Mouse (Mus musculus): ENCODE data around the gene Ggta1.

Ggta1 gene

DNA sequence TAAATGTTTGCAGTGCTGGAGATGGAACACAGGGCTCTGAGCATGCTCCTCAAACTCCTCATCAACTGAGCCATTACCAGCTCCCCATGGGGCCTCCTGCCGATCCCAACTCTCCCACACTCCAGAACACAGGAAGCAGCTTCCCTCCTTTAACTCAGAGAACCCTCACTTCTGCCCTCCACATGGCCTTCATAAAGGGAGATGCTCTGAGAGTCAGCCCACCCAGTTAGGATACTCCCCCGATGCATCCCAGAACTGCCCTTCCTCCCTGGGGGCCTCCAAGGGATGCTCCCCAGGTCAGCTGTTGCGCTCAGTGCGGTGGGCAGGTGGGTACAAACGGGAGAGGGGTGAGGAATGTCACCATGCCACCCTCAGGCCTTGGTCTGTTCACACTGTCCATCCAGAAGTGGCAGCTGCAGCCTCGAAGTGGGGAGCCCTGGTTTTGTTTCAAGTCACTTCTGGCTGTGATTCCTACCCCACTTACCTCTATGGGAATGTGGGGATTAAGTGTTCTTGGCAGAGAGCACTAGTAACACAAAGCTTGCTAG is 28.4 kb downstream of the Ggta1 start:
- no peak for DNase-seq (ENCODE audit: low spot score)

DNA sequence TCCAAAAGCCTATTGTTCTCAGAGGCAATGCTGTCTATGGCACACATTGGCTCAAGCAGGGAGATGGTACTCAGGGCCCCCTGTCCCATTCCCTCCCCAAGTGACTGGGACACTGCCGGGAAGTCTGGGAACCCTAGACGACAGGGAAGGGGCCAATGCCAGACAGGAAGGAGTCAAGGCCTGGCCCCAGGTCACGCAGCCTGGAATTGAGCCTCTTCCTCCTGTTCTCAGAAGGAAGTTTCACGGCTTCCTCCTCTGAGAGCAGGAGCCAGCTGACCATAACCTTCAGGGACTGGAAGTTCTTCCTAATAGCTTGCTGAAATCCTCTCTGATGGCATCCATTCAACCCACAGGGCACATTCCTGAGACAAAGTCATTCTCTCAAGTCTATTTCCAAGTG is 29.6 kb downstream of the Ggta1 start:
- no peak for DNase-seq (ENCODE audit: low spot score)

DNA sequence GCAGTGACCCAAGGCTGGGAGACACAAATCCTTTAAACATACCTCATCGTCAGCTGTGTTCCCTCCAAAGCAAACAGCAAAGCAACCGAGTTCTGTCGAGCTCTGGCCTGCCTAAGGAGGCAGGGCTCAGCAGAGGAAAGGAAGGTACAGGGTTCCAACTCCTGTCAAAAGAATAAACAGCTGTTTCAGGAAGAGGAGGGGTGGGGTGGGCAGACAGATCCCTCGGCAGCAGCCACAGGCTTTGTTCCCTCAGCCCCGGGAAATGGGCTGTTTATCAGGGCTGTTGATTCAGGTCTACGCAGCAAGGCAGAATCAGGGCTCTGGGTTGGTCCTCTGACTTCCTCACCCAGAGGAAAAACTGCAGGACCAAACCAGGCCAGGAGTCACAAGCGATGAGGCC is 30.6 kb downstream of the Ggta1 start:
- DNase-seq (ENCODE audit: low spot score), result no peak

DNA sequence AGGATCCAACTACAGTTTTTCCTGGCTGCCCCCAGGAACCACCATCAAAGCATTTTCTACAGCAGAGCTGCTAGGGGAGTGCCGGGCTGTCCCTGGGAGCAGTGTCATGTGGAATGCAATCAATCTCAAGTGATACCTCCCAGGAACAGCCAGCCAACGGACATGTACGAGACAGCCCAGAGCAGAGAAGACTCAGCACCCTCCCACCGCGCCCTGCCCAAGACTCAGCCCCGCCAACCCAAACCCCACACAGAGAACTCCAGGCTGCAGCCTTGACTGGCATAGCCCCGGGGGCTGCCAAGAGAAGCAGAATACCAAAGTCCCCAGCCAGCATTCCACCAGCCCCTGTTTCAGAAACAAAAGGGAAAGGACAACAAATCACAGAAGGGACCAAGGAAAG is 31.0 kb downstream of the Ggta1 start:
- no peak for DNase-seq (ENCODE audit: low spot score)

DNA sequence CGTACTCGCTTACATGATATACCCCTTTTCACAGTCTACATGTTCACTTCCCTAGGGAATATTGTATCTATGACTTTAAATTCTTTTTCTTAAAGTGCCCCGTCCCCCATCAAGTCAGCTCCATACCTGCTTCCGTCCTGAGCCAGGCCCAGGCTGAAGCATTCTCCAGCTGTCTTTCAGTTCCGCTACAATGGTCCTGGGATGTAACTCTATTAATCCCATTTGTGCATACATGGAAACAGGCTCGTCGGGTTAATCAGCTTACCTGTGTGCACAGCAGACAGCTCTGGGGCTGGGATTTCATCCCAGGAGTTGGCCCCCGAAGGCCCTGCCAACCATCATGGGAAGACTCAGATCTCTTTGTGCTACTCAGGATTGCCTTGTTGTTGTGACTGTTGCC is 32.2 kb downstream of the Ggta1 start:
- no peak for DNase-seq (ENCODE audit: low spot score)

DNA sequence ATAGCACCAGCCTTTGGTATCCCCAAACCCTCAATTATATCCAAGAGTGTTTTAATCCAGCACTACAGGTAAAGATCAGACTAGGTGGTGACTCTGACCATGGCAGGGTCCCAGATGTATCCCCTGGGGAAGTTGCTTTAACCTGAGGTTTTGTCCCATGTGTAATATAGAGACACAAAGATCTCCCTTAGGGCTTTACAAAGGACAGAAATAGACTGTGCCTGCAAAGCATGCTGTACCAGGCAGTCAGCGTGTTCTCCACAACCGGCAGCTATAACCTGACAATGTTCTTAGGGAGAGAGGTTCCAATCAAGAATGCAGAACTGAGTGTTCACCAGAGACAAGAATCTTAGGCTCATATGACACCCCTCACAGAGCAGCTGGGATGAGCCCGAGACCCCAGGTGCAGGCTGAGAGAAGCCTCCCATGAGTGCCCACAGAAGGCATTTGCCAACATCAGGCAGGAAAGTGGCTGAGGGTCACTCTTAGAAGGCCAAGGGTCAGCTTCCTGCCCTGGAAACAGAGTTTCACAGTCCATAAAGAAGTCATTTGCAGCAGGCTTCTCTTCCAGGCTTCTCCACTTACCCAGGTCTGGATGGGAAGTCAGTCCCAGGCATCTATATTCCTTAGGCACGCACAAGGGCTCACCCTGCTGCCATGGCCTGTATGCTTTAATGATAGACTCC is 34.3 kb downstream of the Ggta1 start:
- DNase-seq (ENCODE audit: low spot score), result no peak

DNA sequence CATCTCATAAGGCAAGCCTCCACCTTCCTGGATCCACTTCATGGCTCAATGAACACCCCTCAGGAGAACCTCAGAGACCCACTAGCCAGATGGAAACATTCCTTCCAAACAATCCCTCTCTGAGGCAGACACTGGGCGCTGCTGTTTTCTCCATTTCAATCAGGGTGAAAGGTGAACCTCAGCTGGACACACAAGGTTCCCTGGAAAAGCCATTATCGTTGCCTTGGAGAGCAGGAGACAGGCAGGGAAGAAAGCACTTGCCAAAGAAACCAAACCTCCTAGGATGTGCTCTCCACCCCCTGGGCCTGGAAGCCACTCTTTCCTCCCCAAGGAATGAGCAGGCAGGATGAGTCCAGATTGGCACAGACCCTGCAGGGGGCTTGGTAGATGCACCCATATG is 35.5 kb downstream of the Ggta1 start:
- DNase-seq (ENCODE audit: low spot score), result no peak

DNA sequence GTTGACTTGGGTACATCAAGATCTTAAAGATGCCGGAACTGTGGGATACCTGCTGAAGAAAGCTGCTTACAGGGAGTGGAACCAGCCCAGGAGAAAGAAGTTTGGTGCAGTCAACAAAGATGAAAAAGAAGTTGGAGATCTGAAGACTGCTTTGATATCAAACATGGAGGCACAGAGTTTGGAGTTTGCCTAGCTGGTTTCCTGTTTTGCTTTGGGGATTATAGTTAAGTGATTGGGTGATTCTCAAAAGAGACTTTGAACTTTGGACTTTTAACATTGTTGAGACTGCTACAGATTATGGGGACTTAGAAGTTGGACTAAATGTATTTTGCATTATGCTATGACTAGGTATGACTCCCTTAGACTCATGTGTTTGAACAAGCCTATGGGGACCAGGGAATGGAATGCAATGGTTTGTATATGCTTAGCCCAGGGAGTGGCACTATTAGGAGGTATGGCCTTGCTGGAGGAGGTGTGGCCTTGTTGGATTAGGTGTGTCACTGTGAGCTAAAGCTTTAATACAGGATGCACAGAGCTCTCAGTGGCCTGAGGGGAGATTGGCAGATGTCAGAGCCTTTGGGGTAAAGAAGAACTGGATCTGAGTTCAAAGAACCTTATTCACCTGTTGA is 39.2 kb downstream of the Ggta1 start:
- no peak for DNase-seq (ENCODE audit: low spot score)

DNA sequence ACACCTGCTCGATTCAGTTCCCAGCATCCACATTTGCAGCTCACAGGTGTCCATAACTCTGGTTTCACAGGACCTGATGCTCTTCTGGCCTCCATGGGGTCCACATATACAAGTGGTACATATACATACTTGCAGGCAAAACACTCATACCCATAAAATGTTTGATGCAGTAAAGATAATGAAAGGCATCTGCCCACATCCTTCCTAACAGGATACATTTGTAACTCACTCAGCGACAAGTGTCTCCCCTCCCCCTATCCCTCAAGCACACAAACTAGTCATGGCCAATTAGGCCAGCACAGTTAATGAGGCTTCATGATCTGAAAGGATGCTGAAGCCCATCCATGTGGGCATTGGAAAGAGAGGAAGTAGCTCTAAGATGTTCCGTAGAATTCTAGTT is 40.6 kb downstream of the Ggta1 start:
- DNase-seq (ENCODE audit: low spot score), result no peak

DNA sequence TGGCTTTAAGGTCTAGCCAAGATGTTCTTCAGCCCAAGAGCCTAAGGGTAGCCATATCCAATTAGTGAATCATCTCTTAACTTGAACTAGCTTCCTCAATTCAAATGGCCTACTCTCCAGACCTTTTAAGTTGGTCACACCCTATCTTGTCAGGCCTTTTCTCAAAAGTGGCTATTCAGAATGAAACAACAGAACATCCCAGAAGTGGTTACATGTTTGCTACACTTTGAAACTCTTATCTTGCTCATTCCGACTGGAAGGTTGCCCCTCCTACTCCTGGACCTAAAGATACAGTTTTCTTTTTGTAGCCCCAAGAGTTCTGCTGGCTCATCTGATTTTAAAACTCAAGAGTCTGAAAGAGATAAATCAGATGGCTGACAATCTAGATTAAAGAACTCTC is 42.4 kb downstream of the Ggta1 start:
- DNase-seq (ENCODE audit: low spot score), result no peak

DNA sequence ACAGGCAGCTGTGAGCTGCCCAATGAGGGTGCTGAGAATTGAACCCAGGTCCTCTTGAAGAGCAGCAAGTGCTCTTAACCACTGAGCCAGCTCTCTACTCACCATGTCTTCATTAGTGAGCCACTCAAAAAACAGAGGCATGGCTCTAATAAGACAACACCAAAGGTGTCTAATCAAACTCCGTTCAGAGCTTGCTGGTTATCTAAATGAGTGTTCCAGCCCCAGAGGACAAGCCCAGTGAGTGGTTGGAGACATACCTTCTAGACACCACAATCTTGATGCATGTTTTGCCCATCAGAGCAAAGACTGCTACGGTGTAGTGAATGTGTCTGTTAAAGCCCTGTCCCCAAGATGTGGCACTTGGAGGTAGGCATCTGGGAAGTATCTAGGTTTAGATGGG is 43.4 kb downstream of the Ggta1 start:
- DNase-seq (ENCODE audit: low spot score), result no peak

DNA sequence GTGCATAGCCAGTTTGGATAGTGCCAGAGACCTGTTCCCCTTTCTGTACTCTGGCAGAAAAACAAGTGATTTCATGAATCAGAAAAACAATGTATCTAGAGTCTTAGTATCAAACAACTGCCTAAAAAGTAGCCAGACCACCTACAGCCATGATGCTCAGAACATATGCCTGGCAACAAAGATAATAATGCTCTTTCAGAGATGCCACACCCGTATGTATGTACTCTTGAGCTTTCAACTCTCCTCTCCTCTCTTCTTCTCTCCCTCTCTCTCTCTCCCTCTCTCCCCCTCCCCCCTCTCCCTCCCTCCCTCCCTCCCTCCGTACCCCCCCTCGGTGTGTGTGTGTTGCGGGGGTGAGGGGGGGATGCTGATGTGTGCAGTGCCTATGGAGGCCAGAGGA is 43.8 kb downstream of the Ggta1 start:
- no peak for DNase-seq (ENCODE audit: low spot score)

DNA sequence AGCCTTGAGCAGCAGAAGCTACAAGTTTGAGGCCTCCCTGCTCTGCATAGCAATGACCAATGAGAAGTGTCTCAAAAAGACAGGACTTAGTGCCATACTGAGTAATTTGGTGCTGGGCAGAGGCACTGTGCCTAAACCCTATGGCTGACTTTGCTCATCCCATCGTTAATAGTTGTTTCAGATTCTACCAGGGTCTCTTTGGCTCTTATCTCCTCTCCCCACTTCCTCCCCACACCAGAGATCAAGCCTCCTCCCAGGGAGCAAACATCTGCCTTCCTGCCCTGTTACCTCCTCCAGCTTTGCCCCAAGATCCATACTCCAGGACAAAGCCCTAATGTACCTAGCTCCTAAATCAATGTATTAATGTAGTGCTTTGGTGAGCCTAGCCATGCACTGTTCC is 45.8 kb downstream of the Ggta1 start:
- no peak for DNase-seq (ENCODE audit: low spot score)

DNA sequence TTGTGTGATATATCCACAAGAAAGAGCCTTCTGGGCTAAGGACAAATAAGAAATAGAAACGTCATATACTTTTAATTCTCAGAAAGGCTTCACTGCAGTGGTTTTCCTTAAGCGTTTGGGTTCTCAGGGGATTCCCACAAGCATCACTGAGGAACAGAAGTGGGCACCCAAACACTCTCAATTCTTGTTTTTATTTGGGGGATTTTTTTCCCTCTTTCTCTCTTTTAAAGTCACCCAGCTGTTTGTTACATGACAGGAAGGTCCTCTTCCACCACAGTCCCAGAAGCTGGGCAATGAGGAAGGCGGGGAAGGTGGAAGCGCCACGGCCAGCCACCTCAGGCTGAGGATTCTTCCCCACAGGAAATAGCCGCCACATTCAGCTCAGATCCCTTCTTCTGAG is 46.6 kb downstream of the Ggta1 start:
- DNase-seq (ENCODE audit: low spot score), result no peak

DNA sequence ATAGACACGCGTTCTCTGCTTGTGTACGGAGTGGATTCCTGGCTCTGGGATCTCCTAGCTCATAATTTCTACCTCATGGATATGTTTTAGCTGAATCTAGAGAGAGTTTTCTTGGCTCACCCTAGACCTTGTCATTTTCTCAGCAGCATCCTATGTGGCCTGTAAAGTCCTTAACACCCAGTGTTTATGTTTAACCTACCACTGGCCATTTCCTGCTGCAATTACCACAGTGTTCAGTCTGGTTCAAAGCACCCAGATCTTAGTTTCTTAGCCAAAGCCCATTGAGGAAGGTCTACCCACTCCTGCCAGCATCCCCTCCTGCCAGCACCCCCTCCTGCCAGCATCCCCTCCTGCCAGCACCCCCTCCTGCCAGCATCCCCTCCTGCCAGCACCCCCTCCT is 50.2 kb downstream of the Ggta1 start:
- no peak for DNase-seq (ENCODE audit: low spot score)

DNA sequence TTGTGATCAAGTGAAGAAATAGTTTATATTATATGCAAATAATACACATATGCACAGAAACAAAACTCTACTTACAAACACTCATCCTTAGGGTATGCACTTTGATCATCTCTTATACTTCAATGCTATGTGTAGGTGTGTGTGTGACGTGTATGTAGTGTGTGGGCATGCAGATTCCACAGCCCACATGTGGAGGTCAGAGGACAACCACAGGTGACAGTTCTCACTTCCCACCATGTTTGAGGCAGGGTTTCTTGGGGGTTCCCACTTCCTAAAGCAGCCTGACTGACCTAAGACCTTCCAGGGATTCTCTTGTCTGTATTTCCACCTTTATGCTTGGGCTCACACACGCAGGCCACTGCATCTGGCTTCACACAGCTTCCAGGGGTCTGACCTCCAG is 50.8 kb downstream of the Ggta1 start:
- no peak for DNase-seq (ENCODE audit: low spot score)

DNA sequence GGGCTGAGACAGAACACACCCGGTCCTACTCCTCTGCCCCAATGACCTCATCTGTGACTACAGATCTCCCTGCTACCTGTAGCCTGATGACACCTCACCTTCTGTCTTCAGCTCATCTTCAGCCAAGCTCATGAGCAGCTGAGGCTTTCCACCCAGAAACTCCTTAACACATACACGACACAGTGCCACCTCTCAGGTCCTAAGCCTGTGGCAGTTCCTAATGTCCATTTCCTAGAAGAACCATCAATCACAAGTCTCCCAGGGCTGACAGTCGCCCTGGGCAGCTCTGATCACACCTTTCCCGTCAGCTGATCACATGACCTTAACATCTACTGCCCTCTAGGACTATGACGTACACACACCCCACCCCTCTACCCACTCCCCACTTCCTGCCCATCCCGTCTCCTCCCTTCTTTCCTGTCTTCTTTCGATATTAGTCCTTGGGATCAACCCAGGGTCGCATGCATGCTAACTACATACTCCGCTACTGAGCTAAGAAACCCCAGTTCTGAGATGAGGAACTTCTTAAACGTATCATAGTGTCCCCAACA is 51.3 kb downstream of the Ggta1 start:
- no peak for DNase-seq (ENCODE audit: low spot score)

DNA sequence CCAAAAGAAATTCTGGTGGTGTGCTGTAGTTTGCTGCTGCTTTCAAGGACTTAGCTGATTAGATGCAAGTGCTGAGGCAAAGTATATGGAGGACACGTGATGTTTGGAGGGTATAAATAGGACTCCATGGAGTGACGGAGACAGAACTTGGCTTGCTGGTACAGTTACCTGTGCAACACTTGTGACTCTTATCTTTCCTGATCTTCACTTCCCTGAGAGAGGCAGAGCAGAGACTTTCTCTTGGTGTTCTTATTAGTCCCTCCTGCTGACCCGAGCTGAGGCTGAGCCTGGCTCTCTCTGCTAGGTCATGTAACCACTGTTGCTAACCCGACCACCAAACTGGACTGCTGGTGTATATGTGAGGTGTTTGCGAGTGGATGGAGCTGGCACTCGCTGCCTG is 53.6 kb downstream of the Ggta1 start:
- no peak for DNase-seq (ENCODE audit: low spot score)

DNA sequence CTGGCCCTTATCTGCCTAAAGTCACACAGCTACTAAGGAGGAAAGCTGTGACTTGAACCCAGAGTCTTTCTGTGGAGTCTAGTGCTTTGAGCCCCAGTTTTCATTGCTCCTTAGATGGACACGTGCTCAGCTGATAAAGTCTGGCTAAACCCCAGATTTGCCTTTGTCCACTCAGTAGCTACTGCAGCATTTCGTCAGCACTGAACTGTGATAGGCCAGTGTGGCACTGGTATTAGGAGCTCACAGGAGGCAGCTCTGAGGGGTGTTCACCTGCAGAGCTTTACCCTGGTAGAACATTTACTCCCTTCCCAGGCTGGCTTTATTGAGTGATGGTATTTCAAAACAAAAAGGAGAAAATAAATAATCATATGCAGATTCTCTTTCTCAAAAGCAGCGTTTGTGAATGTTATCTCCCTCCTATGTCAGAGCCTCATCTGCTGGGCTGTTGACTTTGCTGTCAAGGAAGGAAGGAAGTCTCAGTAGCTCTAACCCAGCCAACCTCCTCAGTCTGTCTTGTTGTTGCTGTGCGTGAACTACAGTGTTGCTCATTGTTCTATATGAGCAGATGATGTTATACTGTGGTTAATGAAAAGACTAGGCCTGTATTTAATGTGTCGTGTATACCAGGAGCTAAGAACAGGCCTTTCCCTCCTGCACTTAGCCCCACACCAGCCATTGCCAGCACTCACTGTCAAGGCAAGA is 54.5 kb downstream of the Ggta1 start:
- DNase-seq (ENCODE audit: low spot score), result no peak

DNA sequence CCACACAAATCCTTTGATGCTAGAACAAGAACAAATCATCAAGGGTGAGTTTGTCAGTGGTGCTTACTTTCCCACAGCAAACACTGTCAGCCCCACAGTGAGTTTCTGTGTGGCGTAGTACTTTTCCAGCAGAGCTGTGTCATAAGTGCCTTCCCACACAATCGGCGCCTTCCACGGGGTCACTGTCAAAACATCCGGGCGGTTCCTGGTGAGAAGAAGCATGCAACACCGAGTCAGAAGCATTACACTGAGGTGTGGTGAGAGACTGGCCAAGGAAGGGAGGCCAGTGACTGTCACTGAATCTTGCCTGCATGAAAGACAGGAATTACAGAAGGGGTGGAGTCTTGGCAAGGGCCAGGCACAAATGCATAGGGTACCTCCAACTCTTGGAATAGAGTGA is 55.2 kb downstream of the Ggta1 start:
- no peak for DNase-seq (ENCODE audit: low spot score)

DNA sequence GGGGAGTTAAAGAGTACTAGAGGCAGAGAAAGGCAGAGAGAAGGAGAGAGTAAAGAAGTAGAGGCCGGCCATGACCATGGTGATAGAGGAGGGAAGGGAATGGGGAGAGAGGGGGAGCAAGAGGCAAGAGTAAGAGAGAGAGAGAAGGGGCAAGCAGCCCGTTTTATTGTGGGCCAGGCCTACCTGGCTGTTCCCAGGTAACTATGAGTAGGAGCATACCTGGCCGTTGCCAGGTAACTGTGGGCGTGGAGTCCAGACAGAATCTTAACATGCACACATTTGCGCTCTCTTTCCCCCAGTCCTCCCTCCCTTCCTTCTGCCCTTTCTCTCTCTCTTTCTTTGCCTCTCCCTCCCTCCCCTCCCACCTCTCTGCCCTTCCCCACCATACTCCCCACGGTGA is 55.8 kb downstream of the Ggta1 start:
- DNase-seq (ENCODE audit: low spot score), result no peak

DNA sequence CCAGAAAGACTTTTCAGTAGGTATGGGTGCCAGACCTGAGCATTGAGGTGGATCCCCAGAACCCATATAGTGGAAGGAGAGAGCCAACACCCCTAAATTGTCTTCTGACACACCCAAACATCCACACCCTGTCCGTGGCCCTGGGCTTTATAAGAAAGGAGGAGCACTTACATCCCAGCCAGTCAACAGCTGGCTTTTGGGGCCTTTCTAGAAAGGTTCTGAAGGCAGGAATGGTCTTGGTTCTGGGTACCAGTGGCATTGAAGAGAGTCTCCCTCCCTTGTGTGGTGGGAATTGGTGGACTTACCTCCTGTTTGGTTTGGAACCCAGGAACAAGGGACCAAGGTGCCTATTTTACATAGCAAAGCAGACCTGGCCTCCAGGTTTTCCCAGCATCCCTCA is 56.4 kb downstream of the Ggta1 start:
- no peak for DNase-seq (ENCODE audit: low spot score)

DNA sequence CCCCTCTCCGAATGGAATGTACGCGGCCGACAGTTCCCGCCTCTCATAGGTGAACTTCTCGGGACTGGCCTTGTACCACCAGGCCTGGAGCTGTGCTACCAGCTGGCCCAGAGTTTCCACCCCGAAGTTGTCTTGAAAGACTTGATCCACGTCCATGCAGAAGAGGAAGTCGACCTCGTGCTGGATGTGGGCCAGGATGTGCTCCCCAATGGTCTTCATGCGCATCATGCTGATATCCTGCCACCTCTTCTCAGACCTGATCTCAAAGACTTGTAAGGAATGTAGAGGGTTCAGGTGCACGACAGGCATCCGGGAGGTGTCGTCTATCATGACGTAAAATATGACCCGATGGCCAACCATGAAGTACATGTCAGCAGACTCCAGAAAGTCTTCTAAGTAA is 60.6 kb downstream of the Ggta1 start:
- DNase-seq (ENCODE audit: low spot score), result no peak
